ENCODE assay signal across 17 mouse cellular contexts in the genomic region with DNA sequence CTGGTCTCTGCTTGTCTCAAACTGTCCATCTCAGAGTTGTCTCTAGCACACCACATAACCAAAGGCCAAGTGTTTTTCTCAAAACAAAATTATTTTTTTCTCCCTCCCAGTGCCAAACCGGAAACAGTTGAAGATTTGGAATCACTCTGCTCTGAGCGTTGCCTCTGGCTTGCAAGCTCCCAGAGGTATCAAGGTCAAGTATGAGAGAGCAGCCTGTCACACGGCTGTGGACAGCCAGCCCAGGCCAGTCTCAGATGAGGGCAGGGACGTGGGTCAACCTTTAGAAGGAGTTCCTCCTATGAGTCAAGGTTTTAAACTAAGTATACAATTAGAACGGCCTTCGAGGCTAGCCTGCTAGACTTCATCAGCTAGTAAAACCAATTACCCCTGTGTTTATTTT. TPM values are rescaled to one million over a fixed set of nuclear protein-coding genes. Genes with fewer than 3 reads are reported as not detected.
A peak's percentile ranks its signal among the peaks of the same experiment; 100 is the strongest.
DNase-seq lines count a peak whose midpoint lies in the region; ATAC-seq and TF ChIP-seq lines count a peak whose summit lies in the region.
"Had no signal": no experiment of that assay in that cellular context is flagged by ENCODE, and none has a peak within 500 bp of the region (broad histone marks: within the 10 kb centered on the region; RNA-seq: fewer than 3 reads in every experiment).

No protein-coding gene starts in this region.

- DNase-seq in forebrain, embryonic 10.5 days (ENCODE audit: extremely low spot score, low spot score): no peak
- peak; percentile 34 to 54 for DNase-seq in lung, adult 18-20 months
- DNase-seq in lung, postnatal 14 days: no peak
- DNase-seq in adrenal gland, postnatal 25 days: peak; percentile 36
- DNase-seq in kidney, postnatal 25 days: peak; percentile 42 to 73
- DNase-seq in cerebellum, postnatal 14 days: no peak
- DNase-seq in cerebellum, adult 2 months: no peak
- DNase-seq: cerebellum, adult 18-20 months; liver, embryonic 13.5 days; right cerebral cortex, postnatal 25 days had no signal

- no peak for TF ChIP-seq CTCF in cerebellum, adult 2 months (IDR thresholded peaks at IDR 0.05; ENCODE audit: borderline replicate concordance, insufficient read depth, low read depth, low read length)

- 47% methylated on average over 6 of the region's 6 CpGs for WGBS in forebrain, embryonic 13.5 days
- 60% methylated on average over 6 of the region's 6 CpGs for WGBS in forebrain, embryonic 10.5 days
- 78% methylated on average over 6 of the region's 6 CpGs for WGBS in cerebellum, adult 2 months

- no peak for ATAC-seq in forebrain, embryonic 13.5 days

- peaks cover 3% of the 10 kb centered on the region; the same call in 1 of the 2 replicates for H3K9me3 ChIP-seq in forebrain, embryonic 13.5 days (replicated peaks)
- H3K9me3 ChIP-seq in forebrain, embryonic 10.5 days: peaks cover 2% of the 10 kb centered on the region; the same call in 1 of the 2 replicates
- H3K9me3 ChIP-seq: heart, embryonic 13.5 days; liver, embryonic 13.5 days; neural tube, embryonic 13.5 days; stomach, embryonic 15.5 days had no signal

- H3K27me3 ChIP-seq in forebrain, embryonic 13.5 days: no peaks in the 10 kb centered on the region
- H3K27me3 ChIP-seq in forebrain, embryonic 10.5 days (ENCODE audit: poor library complexity, severe bottlenecking): peaks cover 10% of the 10 kb centered on the region; the same call in 1 of the 2 replicates
- no peaks in the 10 kb centered on the region for H3K27me3 ChIP-seq in cerebellum, adult 2 months (ENCODE audit: control insufficient read depth, insufficient read depth, low read length)
- H3K27me3 ChIP-seq: heart, embryonic 13.5 days; liver, embryonic 13.5 days; neural tube, embryonic 13.5 days; stomach, embryonic 15.5 days had no signal

- H3K36me3 ChIP-seq in forebrain, embryonic 13.5 days (ENCODE audit: poor library complexity, severe bottlenecking): no peaks in the 10 kb centered on the region
- H3K36me3 ChIP-seq in forebrain, embryonic 10.5 days (replicated peaks): no peaks in the 10 kb centered on the region
- H3K36me3 ChIP-seq: G1E; heart, embryonic 13.5 days; liver, embryonic 13.5 days; midbrain, embryonic 10.5 days; neural tube, embryonic 13.5 days; stomach, embryonic 15.5 days had no signal

- 0 out of 2 replicates have a peak overlapping the region, but pooled peaks have one; percentile 12 for H3K27ac ChIP-seq in forebrain, embryonic 13.5 days
- no peak overlapping the region for H3K27ac ChIP-seq in forebrain, embryonic 10.5 days
- no peak overlapping the region for H3K27ac ChIP-seq in cerebellum, adult 2 months (ENCODE audit: insufficient read depth, low read length)
- H3K27ac ChIP-seq: heart, embryonic 13.5 days; left cerebral cortex, adult 2 months; liver, embryonic 13.5 days; midbrain, embryonic 10.5 days; neural tube, embryonic 13.5 days; stomach, embryonic 15.5 days had no signal

- no peak for TF ChIP-seq POLR2A in cerebellum, adult 2 months (IDR thresholded peaks at IDR 0.05; ENCODE audit: borderline replicate concordance, insufficient read depth, low read length)

- H3K9ac ChIP-seq in forebrain, embryonic 13.5 days: no peak overlapping the region
- H3K9ac ChIP-seq: heart, embryonic 13.5 days; liver, embryonic 13.5 days; neural tube, embryonic 13.5 days; stomach, embryonic 15.5 days had no signal

- no peak overlapping the region for H3K4me2 ChIP-seq in forebrain, embryonic 13.5 days
- H3K4me2 ChIP-seq: heart, embryonic 13.5 days; liver, embryonic 13.5 days; neural tube, embryonic 13.5 days; stomach, embryonic 15.5 days had no signal

- 0 out of 2 replicates have a peak, but pooled peaks cover 6% of the 10 kb centered on the region for H3K4me1 ChIP-seq in forebrain, embryonic 13.5 days
- peaks cover 32% of the 10 kb centered on the region for H3K4me1 ChIP-seq in forebrain, embryonic 10.5 days
- no peaks in the 10 kb centered on the region for H3K4me1 ChIP-seq in cerebellum, adult 2 months (ENCODE audit: control insufficient read depth, insufficient read depth, low read length)
- H3K4me1 ChIP-seq: liver, embryonic 13.5 days; stomach, embryonic 15.5 days had no signal

- no peak overlapping the region for H3K4me3 ChIP-seq in forebrain, embryonic 13.5 days
- no peak overlapping the region for H3K4me3 ChIP-seq in forebrain, embryonic 10.5 days
- no peak overlapping the region for H3K4me3 ChIP-seq in cerebellum, adult 2 months (replicated peaks; ENCODE audit: insufficient read depth, low read depth, low read length)
- H3K4me3 ChIP-seq: heart, embryonic 13.5 days; left cerebral cortex, adult 2 months; liver, embryonic 13.5 days; midbrain, embryonic 10.5 days; neural tube, embryonic 13.5 days; stomach, embryonic 15.5 days had no signal

RNA-seq across cellular contexts. Expression of a gene that starts 43.6 kb away (rescaled TPM):
- polyA plus RNA-seq in forebrain, embryonic 13.5 days (2015; fragmentation: Nextera tagmentation; extraction: Ambion mirVana): 1,676 and 1,701 TPM in 2 replicates
- 1,161 and 1,233 TPM in 2 replicates for polyA plus RNA-seq in forebrain, embryonic 10.5 days (2016; fragmentation: Nextera tagmentation; extraction: Ambion mirVana)
- 525 and 582 TPM in 2 replicates for total RNA-seq in adrenal gland, postnatal 25 days (2021)
- 1,979 and 2,002 TPM in 2 replicates for polyA plus RNA-seq in cerebellum, adult 2 months (2012; rRNA removed)

Comparison
In these comparisons a context has a peak if more than half of its experiments do, and no peak if none do; other contexts are left out.
1. DNase-seq: peak in lung, adult 18-20 months (2 of 2), adrenal gland, postnatal 25 days (single experiment) and kidney, postnatal 25 days (2 of 2); none in forebrain, embryonic 10.5 days (single experiment), lung, postnatal 14 days (single experiment), cerebellum, postnatal 14 days (0 of 2) and cerebellum, adult 2 months (0 of 2).